Mouse (Mus musculus) brain, embryonic 14.5 days (tissue): ENCODE data around the gene Ttc13.

Source experiments
- CTCF ChIP-seq: fragments of 200-500 bp; IDR thresholded peaks from 2 replicates; pipeline ENCODE4 v1.5.1; 2012; ENCODE audit warnings: inconsistent platforms, mild to moderate bottlenecking, moderate library complexity, borderline replicate concordance; ENCODE audit not compliant: insufficient read depth, insufficient read length; ENCODE audit errors: extremely low read depth
- POLR2A ChIP-seq: fragments of 200-500 bp; IDR thresholded peaks from 2 replicates; pipeline ENCODE4 v1.6.1; 2012; ENCODE audit warnings: mild to moderate bottlenecking, inconsistent platforms, borderline replicate concordance; ENCODE audit not compliant: poor library complexity, insufficient read depth, insufficient read length, severe bottlenecking; ENCODE audit errors: extremely low read depth

GRCm38 (mm10) chr8:124703526-124703925 lies 18.3 kb downstream of the Ttc13 start:
- no peak for TF ChIP-seq CTCF
- no peak for TF ChIP-seq POLR2A
